Mouse (Mus musculus) adrenal gland, adult (tissue): Measurements from ENCODE around the gene Kdm4a.

Experiments used
- DNase-seq, 2 experiments: peaks; one replicate each; pipeline ENCODE4 v3.0.0; 2022 to 2023; ENCODE audit warnings: low spot score in 1 of 2; ENCODE audit not compliant: inconsistent age in 2 of 2

The Kdm4a gene

DNA sequence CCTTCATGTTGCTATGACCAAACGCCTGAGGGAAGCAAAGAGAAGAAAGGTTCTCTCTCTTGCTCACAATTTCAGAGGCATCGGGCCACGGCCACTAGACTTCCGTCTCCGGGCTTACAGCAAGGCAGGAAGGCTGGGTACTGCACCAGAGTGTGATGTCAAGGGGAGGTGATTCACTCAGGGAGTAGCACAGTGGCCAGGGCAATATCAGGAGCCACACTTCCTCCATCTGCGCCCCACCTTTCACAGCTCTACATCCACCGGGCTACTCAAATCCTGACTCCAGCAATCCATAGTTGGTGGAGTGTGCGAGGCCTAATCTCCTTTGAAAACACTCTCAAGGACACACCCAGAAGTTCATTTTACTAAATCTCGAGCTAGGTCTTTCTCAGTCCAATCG, 62.3 kb downstream of the Kdm4a start:
- DNase-seq, result no peak

- DNase-seq, result no peak
Measured at GRCm38 (mm10) chr4:118116098-118116497, 63.7 kb downstream of the Kdm4a start.

DNA sequence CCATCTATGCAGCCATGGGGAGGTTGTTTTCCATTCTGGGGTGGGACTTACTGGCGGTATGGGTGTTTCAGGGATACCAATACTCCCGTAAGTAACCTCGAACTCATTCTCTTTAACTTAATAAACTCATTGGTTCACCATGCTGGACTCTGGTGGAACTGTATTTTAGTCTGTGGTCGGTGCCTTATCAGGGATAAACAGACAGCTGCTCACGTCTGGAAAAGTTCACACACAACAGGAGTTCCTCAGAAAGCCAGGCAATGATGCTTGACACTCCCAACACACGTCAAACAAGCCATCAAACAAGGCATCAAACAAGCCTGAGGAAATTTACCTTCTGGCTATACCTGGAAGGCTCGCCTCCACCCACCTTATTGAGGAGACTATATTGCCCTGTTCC, 64.7 kb downstream of the Kdm4a start:
- DNase-seq, result no peak

GRCm38 (mm10) chr4:118112601-118113000, 67.2 kb downstream of the Kdm4a start:
- peak in 1 of 2 experiments; percentile 33 for DNase-seq

DNA sequence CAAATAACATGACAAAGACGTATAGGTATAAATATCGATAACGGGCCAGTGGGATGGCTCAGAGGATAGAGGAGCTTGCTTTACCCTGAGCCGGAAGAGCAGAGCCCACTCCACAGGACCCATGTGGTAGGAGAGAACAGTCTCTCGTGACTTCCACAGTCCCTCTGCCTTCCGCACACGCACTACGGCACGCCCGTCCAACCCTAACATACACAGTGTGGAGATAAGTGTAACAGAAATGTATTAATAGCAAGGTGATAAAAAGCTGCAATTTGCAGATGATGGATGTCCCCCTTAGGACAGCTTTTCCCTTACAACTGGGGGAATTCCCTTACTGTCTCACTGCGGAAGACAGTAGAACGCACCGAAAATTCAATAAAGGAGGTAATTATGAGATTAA, 70.2 kb downstream of the Kdm4a start:
- no peak for DNase-seq

GRCm38 (mm10) chr4:118108779-118109178, 71.1 kb downstream of the Kdm4a start:
- DNase-seq, result no peak

GRCm38 (mm10) chr4:118105256-118106053, 74.4 kb downstream of the Kdm4a start:
- no peak for DNase-seq

GRCm38 (mm10) chr4:118103280-118103830, 76.5 kb downstream of the Kdm4a start:
- DNase-seq, result no peak

DNA sequence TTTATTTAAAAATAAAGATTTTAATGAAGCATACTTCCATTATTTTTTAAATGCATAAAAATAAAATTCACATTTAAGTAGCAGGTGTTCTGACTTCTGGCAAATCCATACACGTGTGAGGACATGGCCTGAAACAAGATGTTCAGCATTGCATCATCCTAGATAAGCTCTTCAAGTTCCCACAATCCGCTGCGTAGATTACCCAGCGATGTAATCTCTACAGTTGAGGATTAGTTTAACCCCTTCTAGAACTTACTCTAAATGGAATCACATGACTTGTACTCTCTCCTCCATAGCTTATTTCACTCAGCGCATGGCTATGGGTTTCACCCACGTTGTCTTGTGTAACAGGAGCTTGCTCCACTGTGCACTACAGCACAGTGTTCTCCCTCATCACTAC, 78.3 kb downstream of the Kdm4a start:
- DNase-seq, result no peak

- no peak for DNase-seq
Measured at GRCm38 (mm10) chr4:118099637-118100364, 80.0 kb downstream of the Kdm4a start.

- no peak for DNase-seq
Measured at GRCm38 (mm10) chr4:118098571-118098970, 81.3 kb downstream of the Kdm4a start.

DNA sequence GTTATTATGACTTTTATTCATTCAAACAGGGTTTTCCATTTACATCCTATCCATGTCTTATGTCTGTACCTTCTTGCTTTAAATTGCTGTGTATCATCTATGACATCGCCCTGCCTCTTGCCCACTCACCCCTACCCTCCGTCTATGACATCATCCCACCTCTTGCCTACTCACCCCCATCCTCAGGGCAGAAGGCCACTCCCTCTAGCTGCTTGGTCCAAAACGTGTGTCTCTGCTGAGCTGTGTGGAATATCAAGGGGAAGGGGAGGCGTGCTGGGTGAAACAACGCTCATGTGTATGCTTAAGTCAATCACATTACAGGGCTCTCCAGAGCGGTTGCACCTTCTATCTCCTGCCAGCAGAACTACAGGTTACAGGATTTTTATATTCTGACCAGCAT, 83.8 kb downstream of the Kdm4a start:
- no peak for DNase-seq

- no peak for DNase-seq
Measured at GRCm38 (mm10) chr4:118092784-118093457, 86.9 kb downstream of the Kdm4a start.

DNA sequence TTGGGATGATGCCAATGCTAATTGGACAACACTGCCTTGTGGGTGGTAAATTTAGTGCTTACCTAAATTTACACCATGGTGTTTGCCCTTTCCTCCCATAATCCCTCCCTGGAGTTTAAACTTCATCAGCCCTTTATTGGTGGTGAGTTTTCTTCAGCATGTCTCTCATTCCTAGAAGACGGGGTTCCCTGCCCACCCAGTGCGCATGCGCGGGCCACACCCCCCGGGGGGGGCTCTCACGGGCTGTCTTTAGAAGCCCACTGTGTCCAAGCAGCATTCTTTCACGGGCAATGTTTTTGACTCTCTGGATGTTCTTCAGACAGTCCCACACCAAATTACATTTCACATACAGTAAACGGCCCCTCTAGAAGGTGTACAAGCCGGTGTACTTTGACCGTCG, 89.4 kb downstream of the Kdm4a start:
- DNase-seq, result no peak

DNA sequence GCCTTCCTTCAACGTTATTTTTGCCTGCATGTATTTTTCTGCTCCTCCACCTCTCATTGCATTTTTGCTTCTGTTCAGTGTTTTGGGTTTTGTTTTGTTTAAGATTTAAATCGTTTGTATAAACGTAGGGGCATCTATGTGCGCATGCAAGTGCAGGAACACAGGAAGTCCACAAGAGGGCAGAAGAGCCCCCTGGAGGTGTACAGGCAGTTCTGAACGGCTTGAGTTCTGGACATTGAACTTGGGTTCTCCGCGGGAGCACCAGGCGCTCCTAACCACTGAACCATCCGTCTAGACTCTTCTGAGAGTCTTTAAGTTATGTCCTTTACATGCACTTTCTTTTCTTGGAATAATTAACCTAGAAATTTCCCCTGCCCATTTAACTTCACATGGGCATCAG, 89.9 kb downstream of the Kdm4a start:
- DNase-seq, result peak; percentile 53 to 77

- peak in 1 of 2 experiments; percentile 65 for DNase-seq
Measured at GRCm38 (mm10) chr4:118088771-118089170, 91.1 kb downstream of the Kdm4a start.
